Mouse (Mus musculus) MN1 (cell line): ENCODE measurements around the gene Dhx58.
A peak's percentile ranks its signal among the peaks of the same experiment; 100 is the strongest.

Experiments used
- DNase-seq: peaks from one replicate; pipeline ENCODE4 v3.0.0-alpha.2; 2016; ENCODE audit warnings: low spot score

Dhx58 gene

GRCm38 (mm10) chr11:100703851-100704531 is at the start of gene Dhx58:
Dhx58 (minus strand) TSS chr11:100704271.
- peak; percentile 84 for DNase-seq

GRCm38 (mm10) chr11:100752294-100752693 is 48.2 kb upstream of the Dhx58 start:
- DNase-seq: no peak

- DNase-seq: no peak
Measured at GRCm38 (mm10) chr11:100750127-100750526, 46.1 kb upstream of the Dhx58 start.

- no peak for DNase-seq
Measured at GRCm38 (mm10) chr11:100749469-100749868, 45.4 kb upstream of the Dhx58 start.

GRCm38 (mm10) chr11:100748620-100749019 is 44.5 kb upstream of the Dhx58 start:
- DNase-seq: no peak

GRCm38 (mm10) chr11:100747114-100747513 is 43.0 kb upstream of the Dhx58 start:
- no peak for DNase-seq

- no peak for DNase-seq
Measured at GRCm38 (mm10) chr11:100746546-100746945, 42.5 kb upstream of the Dhx58 start.

- DNase-seq: peak; percentile 42
Measured at GRCm38 (mm10) chr11:100745085-100745484, 41.0 kb upstream of the Dhx58 start.

- no peak for DNase-seq
Measured at GRCm38 (mm10) chr11:100741348-100741747, 37.3 kb upstream of the Dhx58 start.

- no peak for DNase-seq
Measured at GRCm38 (mm10) chr11:100738749-100739148, 34.7 kb upstream of the Dhx58 start.

GRCm38 (mm10) chr11:100738066-100738604 is 34.1 kb upstream of the Dhx58 start, which contains the start of gene Rab5c:
Rab5c (minus strand) TSS chr11:100738215.
- DNase-seq: peak; percentile 99

- DNase-seq: peak; percentile 35
Measured at GRCm38 (mm10) chr11:100737105-100737733, 33.1 kb upstream of the Dhx58 start.

GRCm38 (mm10) chr11:100736746-100737080 is 32.6 kb upstream of the Dhx58 start:
- DNase-seq: no peak

GRCm38 (mm10) chr11:100735954-100736745 is 32.1 kb upstream of the Dhx58 start:
- DNase-seq: peak; percentile 22

GRCm38 (mm10) chr11:100735134-100735865 is 31.2 kb upstream of the Dhx58 start:
- no peak for DNase-seq

GRCm38 (mm10) chr11:100730477-100731205 is 26.6 kb upstream of the Dhx58 start:
- DNase-seq: no peak

- DNase-seq: no peak
Measured at GRCm38 (mm10) chr11:100729976-100730375, 25.9 kb upstream of the Dhx58 start.

GRCm38 (mm10) chr11:100728601-100729000 is 24.5 kb upstream of the Dhx58 start:
- DNase-seq: no peak

- DNase-seq: no peak
Measured at GRCm38 (mm10) chr11:100727201-100727600, 23.1 kb upstream of the Dhx58 start.

GRCm38 (mm10) chr11:100724919-100725512 is 20.9 kb upstream of the Dhx58 start:
- DNase-seq: no peak

GRCm38 (mm10) chr11:100722493-100723028 is 18.5 kb upstream of the Dhx58 start:
- DNase-seq: no peak
